Mouse (Mus musculus) bone marrow, adult 2 months (tissue): ENCODE data around the gene Myl7.

Experiments
- CTCF ChIP-seq: fragments of 200-500 bp; IDR thresholded peaks from 2 replicates; pipeline ENCODE4 v1.5.1; 2011; ENCODE audit warnings: low read length, control low read depth; ENCODE audit not compliant: control insufficient read depth, insufficient read depth
- POLR2A ChIP-seq: fragments of 200-500 bp; IDR thresholded peaks from 2 replicates; pipeline ENCODE4 v1.6.1; 2011; ENCODE audit warnings: low read depth, mild to moderate bottlenecking, control low read depth, low read length, borderline replicate concordance; ENCODE audit not compliant: control insufficient read depth

DNA sequence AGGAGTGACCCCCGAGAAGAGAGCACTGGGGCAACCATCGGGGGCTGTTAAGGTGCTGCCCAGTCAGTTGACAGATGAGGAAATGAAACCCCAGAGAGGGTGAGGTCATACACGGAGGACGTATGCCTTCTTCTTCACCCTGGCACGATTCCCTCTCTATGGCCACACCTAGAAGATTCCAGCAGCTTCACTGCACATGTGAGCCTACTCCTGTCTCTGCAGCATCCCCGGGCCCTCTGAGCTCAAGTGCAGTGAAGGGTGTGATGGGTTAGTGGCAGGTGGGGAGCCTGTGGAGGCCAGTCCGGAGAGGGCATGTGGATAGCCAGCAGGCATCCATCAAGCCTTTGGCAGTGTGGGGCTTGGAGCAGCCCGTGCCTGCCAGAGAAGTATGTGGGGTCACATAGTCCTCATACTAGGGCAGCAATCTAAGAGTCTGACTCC, 6.4 kb downstream of the Myl7 start:
- TF ChIP-seq POLR2A (no peak), CTCF (no peak)
